Mouse (Mus musculus) embryo, embryonic 10 days (tissue): ENCODE measurements around the gene Sbk2.
A peak's percentile ranks its signal among the peaks of the same experiment; 100 is the strongest.
"Not testable (repeated sequence)": the region's sequence is repeated elsewhere in the genome, so short reads cannot be mapped to it uniquely, and the experiment has no call there.

ENCODE experiments used
- DNase-seq: peaks from one replicate; pipeline ENCODE4 v3.0.0-alpha.2; 2015; ENCODE audit warnings: low spot score

Sbk2 gene

DNA sequence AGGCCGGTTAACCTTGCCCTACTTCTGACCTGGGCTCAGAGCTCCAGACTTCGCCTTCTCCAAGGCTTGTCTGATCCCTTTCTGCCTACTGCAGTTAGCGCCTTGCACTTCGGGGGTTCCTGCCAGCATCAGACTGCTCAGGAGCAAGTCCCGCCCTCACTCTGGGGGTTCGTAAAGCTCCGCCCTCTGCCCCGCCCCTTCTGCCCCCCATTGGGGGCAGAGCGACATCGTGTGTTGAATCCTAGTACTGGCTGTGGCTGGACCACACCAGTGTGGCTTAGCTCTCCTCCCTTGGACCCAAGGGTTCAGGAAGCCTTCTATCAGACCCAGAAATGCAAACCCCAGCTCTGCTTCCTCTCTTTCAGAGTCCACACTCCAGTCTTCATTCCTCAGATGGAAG lies at the start of gene Sbk2:
Sbk2 (minus strand) TSS at position 135 of the 400 bp plus-strand sequence.
- DNase-seq: peak; percentile 61

GRCm38 (mm10) chr7:5012681-5013513 lies 48.7 kb upstream of the Sbk2 start:
- no peak for DNase-seq

DNA sequence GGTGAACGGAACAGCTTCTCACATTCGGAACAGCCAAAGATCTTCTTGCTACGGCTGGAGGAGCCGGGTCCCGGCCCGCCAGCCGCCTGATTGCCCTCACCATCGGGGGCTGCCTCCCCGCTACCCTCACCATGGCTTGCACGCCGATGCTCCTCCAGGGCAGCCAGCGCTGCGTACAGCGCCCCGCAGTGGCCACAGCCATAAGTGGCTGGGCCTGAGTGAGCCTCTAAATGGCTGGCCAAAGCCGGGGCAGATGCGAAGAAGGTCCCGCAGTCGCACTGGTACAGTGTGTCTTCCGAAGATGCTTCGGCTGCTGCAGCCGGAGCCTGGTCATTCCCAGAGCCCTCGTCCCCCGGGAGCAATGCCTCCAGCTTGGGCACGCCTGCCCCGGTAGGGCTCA lies 44.0 kb upstream of the Sbk2 start:
- DNase-seq: no peak

DNA sequence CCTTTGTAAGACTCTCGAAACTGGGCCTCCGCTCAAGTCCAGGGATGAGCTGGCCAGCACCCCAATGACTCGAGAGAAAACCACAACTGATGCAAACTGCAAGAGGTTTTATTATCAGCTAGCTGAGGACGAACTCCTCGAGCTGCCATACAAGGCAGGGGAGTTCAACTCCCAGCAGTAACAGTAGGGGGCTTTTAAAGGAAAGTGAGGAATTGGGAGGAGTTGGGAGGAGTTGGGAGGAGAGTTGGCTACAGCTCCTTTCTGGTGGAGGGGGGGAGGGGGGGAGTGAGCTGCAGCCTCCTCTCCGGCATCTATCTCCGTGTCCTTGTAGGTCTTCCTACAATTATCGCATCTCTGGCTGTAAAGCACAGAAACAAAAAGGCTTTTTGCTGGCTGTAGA lies 38.7 kb upstream of the Sbk2 start:
- not testable (repeated sequence) for DNase-seq

DNA sequence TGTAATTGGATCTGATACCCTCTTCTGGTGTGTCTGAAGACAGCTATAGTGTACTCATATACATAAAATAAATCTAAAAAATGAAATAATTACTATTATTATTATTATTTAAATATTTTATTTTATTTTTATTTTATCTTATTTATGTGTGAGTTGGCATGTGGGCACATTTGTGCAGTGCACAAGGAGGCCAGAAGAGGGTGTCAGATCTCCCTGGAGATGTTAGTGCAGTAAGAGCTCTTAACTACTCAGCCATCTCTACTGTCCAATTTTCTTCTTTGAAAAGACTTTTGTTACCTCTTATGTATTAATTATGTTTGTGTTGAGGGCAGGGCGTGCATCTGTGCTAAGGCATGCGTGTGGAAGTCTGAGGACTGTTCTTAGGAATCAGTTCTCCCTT lies 35.7 kb upstream of the Sbk2 start:
- DNase-seq: no peak

DNA sequence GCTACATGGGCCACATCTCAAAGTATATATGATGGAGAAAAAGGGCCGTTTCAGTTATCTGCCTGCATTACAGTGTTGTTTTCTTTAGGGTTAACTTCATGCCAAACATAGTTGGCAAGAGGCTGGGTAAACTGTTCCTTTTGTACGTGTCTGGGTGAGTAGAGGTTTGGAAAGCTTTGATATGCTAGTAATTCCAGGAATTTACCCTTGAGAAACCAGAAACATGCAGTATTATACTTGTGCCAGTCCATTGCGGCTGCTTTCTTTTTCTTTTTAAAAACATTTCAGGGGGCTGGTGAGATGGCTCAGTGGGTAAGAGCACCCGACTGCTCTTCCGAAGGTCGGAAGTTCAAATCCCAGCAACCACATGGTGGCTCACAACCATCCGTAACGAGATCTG lies 32.7 kb upstream of the Sbk2 start:
- no peak for DNase-seq

DNA sequence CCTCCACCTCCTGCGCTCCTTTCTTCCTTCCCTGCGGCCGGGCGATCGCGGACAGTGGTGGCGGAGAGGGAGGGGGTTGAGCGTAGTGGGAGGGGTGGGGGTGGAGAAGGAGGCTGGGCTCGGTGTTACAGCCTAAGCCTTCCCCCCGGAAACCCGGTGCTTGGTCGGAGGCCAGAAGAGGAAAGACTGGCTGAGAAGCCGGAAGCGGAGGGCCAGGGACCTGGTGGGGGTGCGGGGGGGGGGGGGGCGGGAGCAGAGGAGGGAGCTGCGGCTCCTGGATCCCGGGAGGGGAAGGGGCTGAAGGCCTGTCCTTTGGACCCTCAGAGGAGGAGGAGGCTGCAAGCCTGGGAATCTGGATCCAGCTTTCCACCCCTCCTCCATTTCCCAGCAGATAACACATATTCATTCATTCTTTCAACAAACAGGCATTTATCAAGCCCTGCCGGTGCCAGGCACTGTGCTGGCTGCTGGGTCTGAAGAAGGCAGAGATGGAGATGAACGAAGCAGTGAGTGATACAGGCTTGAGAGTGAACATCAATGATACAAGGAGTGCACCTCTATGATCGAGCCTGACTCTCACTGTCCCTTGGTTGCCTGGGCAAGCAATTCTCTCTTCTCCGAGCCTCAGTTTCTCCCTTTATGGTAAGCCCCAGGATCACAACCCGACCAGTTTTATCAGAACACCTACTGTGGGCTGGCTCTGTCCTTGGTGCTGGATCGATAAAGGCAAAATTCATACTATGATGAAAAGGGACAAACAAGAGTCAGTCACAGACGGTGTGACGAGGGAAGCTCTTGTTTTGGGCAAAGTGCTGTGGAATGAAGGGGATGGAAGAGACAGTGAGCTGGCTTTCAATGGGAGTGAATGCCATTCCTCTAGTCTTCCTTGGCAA lies 32.0 kb upstream of the Sbk2 start, which contains the start of gene Zfp579:
Zfp579 (minus strand) TSS at position 156 of the 893 bp plus-strand sequence.
- DNase-seq: peak; percentile 90

DNA sequence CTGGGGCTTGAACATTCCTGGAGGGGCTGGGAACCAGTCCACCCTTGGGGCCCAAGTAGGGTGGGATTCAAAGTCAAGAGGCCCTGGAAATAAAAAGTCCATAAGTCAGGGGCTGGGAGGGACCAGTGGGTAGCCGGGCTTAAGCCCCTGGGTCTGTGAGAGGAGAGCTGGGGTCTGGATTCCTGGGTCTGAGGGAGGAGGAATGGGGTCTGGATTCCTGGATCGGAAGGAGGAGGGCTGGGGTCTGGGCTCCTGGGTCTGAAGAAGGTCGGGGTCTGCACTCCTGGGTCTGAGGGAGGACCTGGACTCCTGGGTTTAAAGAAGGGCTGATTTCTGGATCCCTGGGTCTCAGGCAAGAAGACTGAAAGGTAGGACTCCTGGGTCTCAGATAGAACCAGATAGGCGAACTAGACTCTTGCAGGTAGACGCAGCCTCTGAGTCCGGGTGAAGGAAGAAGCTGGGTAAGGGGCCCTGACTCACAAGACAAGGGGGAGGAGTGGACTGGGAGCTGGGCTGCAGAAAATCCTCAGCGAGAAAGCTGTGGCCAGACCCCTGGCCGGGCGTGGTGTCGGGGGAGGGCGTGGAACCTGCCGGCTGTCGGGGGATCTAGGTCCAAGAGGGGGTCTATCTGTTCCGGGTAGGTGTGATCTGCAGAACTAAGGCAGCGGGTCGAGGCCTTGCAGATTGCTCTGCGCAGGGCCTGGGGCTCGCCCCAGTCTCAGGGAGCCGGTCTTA lies 31.2 kb upstream of the Sbk2 start:
- DNase-seq: no peak

- DNase-seq: no peak
Observed at GRCm38 (mm10) chr7:4993999-4994788, 30.0 kb upstream of the Sbk2 start.

DNA sequence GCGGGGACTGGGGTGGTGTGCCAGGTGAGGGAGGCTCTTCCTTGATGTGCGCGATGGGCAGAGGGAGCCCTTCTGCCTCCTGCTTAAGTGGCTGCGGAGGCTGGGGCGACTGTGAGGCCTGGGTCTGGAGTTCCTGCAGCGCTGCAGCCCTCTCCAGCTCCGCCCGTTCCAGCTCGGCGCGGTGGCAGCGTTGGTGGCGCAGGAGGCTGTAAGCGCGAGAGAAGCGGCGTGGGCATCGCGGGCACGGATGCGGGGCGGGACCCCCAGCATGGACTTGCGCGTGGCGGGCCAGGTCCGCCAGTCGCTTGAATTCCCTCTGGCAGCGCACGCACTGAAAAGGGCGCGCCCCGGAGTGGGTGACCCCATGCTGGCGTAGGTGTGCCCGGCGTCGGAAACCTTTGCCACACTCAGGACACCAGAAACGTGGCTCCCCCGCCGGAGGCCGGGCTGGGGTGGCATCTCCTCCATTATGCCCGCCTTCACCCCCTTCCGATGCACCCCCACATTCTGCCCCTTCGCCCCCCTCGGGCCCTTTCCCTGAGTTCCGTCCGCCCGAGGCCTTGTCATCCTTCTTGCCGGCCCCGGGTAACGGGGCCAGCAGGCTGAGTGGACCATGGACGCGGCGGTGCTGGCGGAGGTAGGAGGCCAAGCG lies 29.3 kb upstream of the Sbk2 start:
- no peak for DNase-seq

GRCm38 (mm10) chr7:4988250-4988649 lies 24.0 kb upstream of the Sbk2 start:
- DNase-seq: no peak

- no peak for DNase-seq
Observed at GRCm38 (mm10) chr7:4976832-4977231, 12.6 kb upstream of the Sbk2 start.

DNA sequence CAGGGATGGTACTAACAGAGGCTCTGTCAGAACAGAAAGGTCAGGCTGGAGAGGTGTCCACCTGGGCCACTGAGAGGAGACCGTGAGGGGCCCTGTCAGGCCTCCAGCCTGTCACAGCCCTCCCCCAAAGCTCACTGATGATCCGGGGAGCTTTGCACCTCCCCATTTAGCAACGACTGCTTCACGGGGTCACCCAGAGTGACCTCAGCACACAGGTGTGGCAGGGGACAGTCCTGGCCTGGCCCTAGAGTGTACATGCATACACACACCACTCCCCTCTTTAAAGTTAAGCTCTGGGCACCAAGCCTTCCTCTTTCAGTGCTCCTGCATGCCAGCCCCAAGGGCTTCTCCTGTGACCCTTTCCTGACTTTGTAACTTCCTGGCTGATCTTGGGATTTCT lies 11.2 kb upstream of the Sbk2 start:
- no peak for DNase-seq

DNA sequence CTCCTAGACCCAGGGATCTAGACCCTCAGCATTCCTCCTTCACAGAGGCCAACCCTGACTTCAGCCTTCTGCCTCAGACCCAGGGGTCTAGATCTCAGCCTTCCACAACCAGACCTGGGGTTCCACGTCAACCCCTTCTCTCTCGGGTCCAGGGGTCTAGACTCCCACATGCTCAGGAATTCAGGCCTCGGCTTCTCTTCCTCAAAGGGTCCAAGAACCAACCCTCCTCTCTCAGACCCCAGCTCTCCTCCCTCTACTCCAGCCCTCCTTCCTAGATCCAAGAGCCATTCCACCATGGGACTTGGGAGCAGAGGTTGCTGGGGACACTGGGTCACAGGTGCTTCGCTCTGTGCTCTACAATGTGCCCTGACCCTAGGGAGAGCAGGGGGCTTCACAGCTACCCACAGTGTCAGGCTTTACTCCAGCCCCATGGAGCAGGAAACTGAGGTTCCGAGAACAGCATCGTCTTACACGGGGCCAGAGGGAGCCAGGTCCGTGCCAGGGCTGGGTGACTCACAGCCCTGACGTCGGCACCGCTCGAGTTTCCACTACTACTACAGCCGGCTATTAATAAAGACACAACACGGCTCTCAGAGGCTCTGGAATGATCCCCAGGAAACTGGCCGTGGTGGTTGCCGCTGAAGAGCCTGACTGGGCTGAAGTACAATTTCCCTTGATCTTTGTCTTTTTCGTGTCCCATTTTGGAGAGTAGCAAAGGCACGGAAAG lies 8.3 kb upstream of the Sbk2 start:
- DNase-seq: no peak

GRCm38 (mm10) chr7:4971710-4972109 lies 7.5 kb upstream of the Sbk2 start:
- DNase-seq: no peak

GRCm38 (mm10) chr7:4971068-4971467 lies 6.9 kb upstream of the Sbk2 start, which contains the start of gene Sbk3:
Sbk3 (minus strand) TSS chr7:4971168.
- DNase-seq: no peak

DNA sequence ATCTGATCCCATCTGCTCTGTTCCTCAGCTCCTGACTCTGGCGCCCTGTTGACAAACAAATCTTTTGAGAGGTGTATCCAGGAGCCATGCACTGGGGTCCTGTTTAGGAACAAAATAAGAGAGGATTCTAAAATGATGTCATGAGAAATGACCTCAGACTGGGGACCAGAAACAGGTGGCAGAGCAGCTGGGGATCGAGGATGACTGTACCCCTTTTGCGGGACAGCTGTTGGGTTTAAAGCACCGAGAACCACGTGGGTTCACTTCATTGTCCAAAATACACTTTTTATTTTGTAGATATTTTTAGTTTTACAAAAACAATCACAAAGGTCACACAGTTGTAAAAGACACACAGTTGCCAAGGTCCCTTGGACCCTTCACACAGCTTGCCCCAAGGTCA lies 782 bp upstream of the Sbk2 start:
- DNase-seq: no peak

GRCm38 (mm10) chr7:4963527-4963926 lies 679 bp downstream of the Sbk2 start:
- no peak for DNase-seq

- no peak for DNase-seq
Observed at GRCm38 (mm10) chr7:4957361-4957760, 6.8 kb downstream of the Sbk2 start.

DNA sequence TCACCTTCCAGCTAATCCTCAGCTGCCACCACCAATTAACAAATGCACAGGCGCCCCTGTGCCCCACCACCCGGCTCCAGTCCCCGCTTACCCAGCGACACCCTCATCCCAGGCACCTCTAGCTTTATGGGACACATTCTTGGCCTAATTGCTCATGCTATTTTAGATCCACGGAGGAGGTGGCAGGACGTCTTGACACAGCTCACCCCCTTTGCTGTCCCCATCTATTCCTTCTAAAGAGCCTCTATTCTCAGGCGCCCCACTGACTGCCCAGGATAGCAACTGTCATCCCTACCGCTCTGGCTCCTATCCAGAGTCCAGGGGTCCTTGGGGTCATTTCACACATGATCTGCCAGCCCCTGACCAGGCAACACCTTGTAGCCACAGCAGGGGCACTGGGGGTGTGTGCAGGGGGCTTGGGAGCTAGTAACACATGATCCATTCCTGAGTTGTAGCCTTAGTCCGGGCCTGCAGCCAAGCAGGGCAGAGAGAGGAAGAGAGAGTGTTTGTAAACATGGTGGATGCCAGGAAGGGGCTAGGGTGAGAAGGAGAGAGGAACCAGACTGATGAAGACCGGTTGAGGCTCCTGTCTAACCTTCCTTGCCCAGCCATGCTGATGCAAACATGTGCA lies 10.3 kb downstream of the Sbk2 start:
- DNase-seq: no peak
